Comparison of ENCODE assay signal across 23 mouse cellular contexts in genomic region chr5:126705871-126706270, GRCm38 (mm10).
DNase-seq lines count a peak whose midpoint lies in the region; ATAC-seq and TF ChIP-seq lines count a peak whose summit lies in the region.
"Had no signal": no experiment of that assay in that cellular context is flagged by ENCODE, and none has a peak within 500 bp of the region (broad histone marks: within the 10 kb centered on the region; RNA-seq: fewer than 3 reads in every experiment).

No protein-coding gene starts in this region.

- H3K27ac ChIP-seq in forebrain, postnatal 0 days (ENCODE audit: low read depth, low read length) = no peak overlapping the region
- H3K27ac ChIP-seq in forebrain, embryonic 10.5 days = no peak overlapping the region
- H3K27ac ChIP-seq in heart, embryonic 13.5 days (replicated peaks) = no peak overlapping the region
- H3K27ac ChIP-seq: embryonic facial prominence, embryonic 15.5 days; forebrain, embryonic 15.5 days; hindbrain, embryonic 10.5 days; hindbrain, embryonic 14.5 days; intestine, embryonic 15.5 days had no signal

- ATAC-seq in forebrain, postnatal 0 days = no peak
- no peak for ATAC-seq in heart, embryonic 13.5 days (ENCODE audit: extremely low read depth, insufficient number of reproducible peaks, low FRiP score, low TSS enrichment)
- ATAC-seq: CD4-positive, CD25-positive, alpha-beta regulatory T cell, adult 4 months; forebrain, embryonic 15.5 days; intestine, embryonic 15.5 days had no signal

- WGBS in forebrain, postnatal 0 days = 60% methylated on average over 11 of the region's 11 CpGs
- 74% methylated on average over 11 of the region's 11 CpGs for WGBS in forebrain, embryonic 10.5 days
- WGBS in heart, embryonic 13.5 days = 43% methylated on average over 11 of the region's 11 CpGs

- H3K27me3 ChIP-seq in forebrain, postnatal 0 days (ENCODE audit: insufficient read depth, low read length) = no peaks in the 10 kb centered on the region
- H3K27me3 ChIP-seq in forebrain, embryonic 10.5 days (ENCODE audit: poor library complexity, severe bottlenecking) = no peaks in the 10 kb centered on the region
- H3K27me3 ChIP-seq in heart, embryonic 13.5 days (replicated peaks) = peaks cover 3% of the 10 kb centered on the region; the same call in 1 of the 2 replicates
- H3K27me3 ChIP-seq: embryonic facial prominence, embryonic 15.5 days; forebrain, embryonic 15.5 days; intestine, embryonic 15.5 days had no signal

- H3K9me3 ChIP-seq in forebrain, postnatal 0 days (ENCODE audit: low read length) = no peaks in the 10 kb centered on the region
- no peaks in the 10 kb centered on the region for H3K9me3 ChIP-seq in forebrain, embryonic 10.5 days
- 0 out of 2 replicates have a peak, but pooled peaks cover 8% of the 10 kb centered on the region for H3K9me3 ChIP-seq in heart, embryonic 13.5 days
- H3K9me3 ChIP-seq: embryonic facial prominence, embryonic 15.5 days; forebrain, embryonic 15.5 days; intestine, embryonic 15.5 days had no signal

- H3K4me3 ChIP-seq in forebrain, postnatal 0 days (ENCODE audit: low read depth, low read length) = no peak overlapping the region
- H3K4me3 ChIP-seq in forebrain, embryonic 10.5 days = no peak overlapping the region
- H3K4me3 ChIP-seq in heart, embryonic 13.5 days = no peak overlapping the region
- H3K4me3 ChIP-seq: embryonic facial prominence, embryonic 15.5 days; erythroblast, embryonic 14.5 days; forebrain, embryonic 15.5 days; hindbrain, embryonic 10.5 days; intestine, embryonic 15.5 days had no signal

- H3K9ac ChIP-seq in forebrain, postnatal 0 days = no peak overlapping the region
- H3K9ac ChIP-seq in heart, embryonic 13.5 days = no peak overlapping the region
- H3K9ac ChIP-seq: embryonic facial prominence, embryonic 15.5 days; forebrain, embryonic 15.5 days; hindbrain, embryonic 14.5 days; intestine, embryonic 15.5 days had no signal

- no peak for TF ChIP-seq CTCF in forebrain, postnatal 0 days (IDR thresholded peaks at IDR 0.05; ENCODE audit: low read depth)

- H3K4me2 ChIP-seq in forebrain, postnatal 0 days (ENCODE audit: low read depth) = no peak overlapping the region
- peak overlapping the region; percentile 4; the same call in 1 of the 2 replicates for H3K4me2 ChIP-seq in heart, embryonic 13.5 days
- H3K4me2 ChIP-seq: embryonic facial prominence, embryonic 15.5 days; forebrain, embryonic 15.5 days; hindbrain, embryonic 14.5 days; intestine, embryonic 15.5 days had no signal

- no peaks in the 10 kb centered on the region for H3K4me1 ChIP-seq in forebrain, postnatal 0 days (ENCODE audit: insufficient read depth)
- H3K4me1 ChIP-seq in forebrain, embryonic 10.5 days = no peaks in the 10 kb centered on the region
- no peaks in the 10 kb centered on the region for H3K4me1 ChIP-seq in heart, embryonic 13.5 days
- H3K4me1 ChIP-seq: embryonic facial prominence, embryonic 15.5 days; intestine, embryonic 15.5 days had no signal

- intact Hi-C loops in heart, postnatal 36 days (cut with DNase I) = no loop called here

- peak; percentile 51 for DNase-seq in forebrain, postnatal 0 days
- DNase-seq in forebrain, embryonic 10.5 days (ENCODE audit: extremely low spot score, low spot score) = no peak
- no peak for DNase-seq in heart, postnatal 36 days
- DNase-seq in layer of hippocampus, postnatal 36 days = peak; percentile 14 to 37
- no peak for DNase-seq in layer of hippocampus, adult 9-10 months (ENCODE audit: low spot score)
- peak; percentile 41 for DNase-seq in brain, adult 2 months (ENCODE audit: low read depth, low spot score)
- DNase-seq: adrenal gland, adult 8-10 months; adrenal gland, postnatal 36 days; B cell, adult 2 months; cerebellum, adult 11 months; cerebellum, adult 8-10 months; cerebellum, postnatal 14 days; embryo, embryonic 11 days; gastrocnemius, postnatal 10 days had no signal

- H3K36me3 ChIP-seq in forebrain, postnatal 0 days (ENCODE audit: insufficient read depth) = no peaks in the 10 kb centered on the region
- H3K36me3 ChIP-seq in forebrain, embryonic 10.5 days (replicated peaks) = no peaks in the 10 kb centered on the region
- no peaks in the 10 kb centered on the region for H3K36me3 ChIP-seq in heart, embryonic 13.5 days
- H3K36me3 ChIP-seq: embryonic facial prominence, embryonic 15.5 days; forebrain, embryonic 15.5 days; G1E; hindbrain, embryonic 10.5 days; intestine, embryonic 15.5 days had no signal

Comparison
In these comparisons a context has a peak if more than half of its experiments do, and no peak if none do; other contexts are left out.
1. DNase-seq: peak in forebrain, postnatal 0 days (single experiment), layer of hippocampus, postnatal 36 days (2 of 2) and brain, adult 2 months (single experiment); none in forebrain, embryonic 10.5 days (single experiment), heart, postnatal 36 days (0 of 2) and layer of hippocampus, adult 9-10 months (single experiment).